Mouse (Mus musculus): ENCODE measurements at regions not wholly inside any gene's neighbourhood (a gene's known extent, or its start where the extent isn't known, plus 50 kb on each side); places are given as distances from the start of the nearest gene placed in this dataset.

GRCm38 (mm10) chr17:65000626-65001135 lies 164.8 kb upstream of the 4930583I09Rik start:
- TF ChIP-seq CTCF (IDR thresholded peaks at IDR 0.05) = no peak
- Histone ChIP-seq H3K36me3 (ENCODE audit: insufficient read depth, low read length) (no peaks in the 10 kb centered on the region), H3K27ac (ENCODE audit: low read depth, low read length) (no peak overlapping the region), H3K4me1 (ENCODE audit: insufficient read depth, low read length) (no peaks in the 10 kb centered on the region), H3K4me2 (ENCODE audit: low read depth, low read length, poor library complexity, severe bottlenecking) (no peak overlapping the region), H3K4me3 (ENCODE audit: low read depth, low read length) (no peak overlapping the region), H3K9ac (replicated peaks; ENCODE audit: low read length, poor library complexity, severe bottlenecking) (no peak overlapping the region), H3K9me3 (ENCODE audit: low read length) (no peaks in the 10 kb centered on the region), H3K27me3 (ENCODE audit: insufficient read depth, low read length) (no peaks in the 10 kb centered on the region)
- 83% methylated on average over 5 of the region's 5 CpGs for WGBS
- DNase-seq (ENCODE audit: low spot score) = no peak
- no peak for ATAC-seq (ENCODE audit: low FRiP score)

- no peak overlapping the region for H3K4me3 ChIP-seq (ENCODE audit: low read depth, low read length)
- no peak overlapping the region for H3K27ac ChIP-seq (ENCODE audit: low read depth, low read length)
- no peak for TF ChIP-seq CTCF (IDR thresholded peaks at IDR 0.05)
- ATAC-seq (ENCODE audit: low FRiP score) = no peak
- WGBS = 90% methylated on average over 10 of the region's 10 CpGs
- no peaks in the 10 kb centered on the region for H3K4me1 ChIP-seq (ENCODE audit: insufficient read depth, low read length)
- H3K27me3 ChIP-seq (ENCODE audit: insufficient read depth, low read length) = no peaks in the 10 kb centered on the region
- no peak overlapping the region for H3K4me2 ChIP-seq (ENCODE audit: low read depth, low read length, poor library complexity, severe bottlenecking)
- no peaks in the 10 kb centered on the region for H3K36me3 ChIP-seq (ENCODE audit: insufficient read depth, low read length)
- DNase-seq (ENCODE audit: low spot score) = no peak
- no peaks in the 10 kb centered on the region for H3K9me3 ChIP-seq (ENCODE audit: low read length)
- no peak overlapping the region for H3K9ac ChIP-seq (replicated peaks; ENCODE audit: low read length, poor library complexity, severe bottlenecking)
Measured at GRCm38 (mm10) chr17:64994483-64994882, 158.6 kb upstream of the 4930583I09Rik start.

GRCm38 (mm10) chr17:64991262-64991661 lies 155.4 kb upstream of the 4930583I09Rik start:
- H3K36me3 ChIP-seq (ENCODE audit: insufficient read depth, low read length) = no peaks in the 10 kb centered on the region
- 56% methylated on average over 3 of the region's 3 CpGs for WGBS
- no peak overlapping the region for H3K27ac ChIP-seq (ENCODE audit: low read depth, low read length)
- no peak for ATAC-seq (ENCODE audit: low FRiP score)
- no peaks in the 10 kb centered on the region for H3K27me3 ChIP-seq (ENCODE audit: insufficient read depth, low read length)
- no peak overlapping the region for H3K9ac ChIP-seq (replicated peaks; ENCODE audit: low read length, poor library complexity, severe bottlenecking)
- H3K9me3 ChIP-seq (ENCODE audit: low read length) = no peaks in the 10 kb centered on the region
- H3K4me2 ChIP-seq (ENCODE audit: low read depth, low read length, poor library complexity, severe bottlenecking) = no peak overlapping the region
- no peaks in the 10 kb centered on the region for H3K4me1 ChIP-seq (ENCODE audit: insufficient read depth, low read length)
- H3K4me3 ChIP-seq (ENCODE audit: low read depth, low read length) = no peak overlapping the region
- no peak for DNase-seq (ENCODE audit: low spot score)
- TF ChIP-seq CTCF (IDR thresholded peaks at IDR 0.05) = no peak

- WGBS = 81% methylated on average over 14 of the region's 14 CpGs
- H3K36me3 ChIP-seq (ENCODE audit: insufficient read depth, low read length) = no peaks in the 10 kb centered on the region
- no peak for ATAC-seq (ENCODE audit: low FRiP score)
Measured at GRCm38 (mm10) chr17:64984276-64985011, 148.6 kb upstream of the 4930583I09Rik start.

GRCm38 (mm10) chr17:64983480-64983879 lies 147.6 kb upstream of the 4930583I09Rik start:
- Histone ChIP-seq H3K36me3 (ENCODE audit: insufficient read depth, low read length) (no peaks in the 10 kb centered on the region), H3K9me3 (ENCODE audit: low read length) (no peaks in the 10 kb centered on the region), H3K4me2 (ENCODE audit: low read depth, low read length, poor library complexity, severe bottlenecking) (no peak overlapping the region), H3K9ac (replicated peaks; ENCODE audit: low read length, poor library complexity, severe bottlenecking) (no peak overlapping the region), H3K4me1 (ENCODE audit: insufficient read depth, low read length) (no peaks in the 10 kb centered on the region), H3K27me3 (ENCODE audit: insufficient read depth, low read length) (no peaks in the 10 kb centered on the region), H3K4me3 (ENCODE audit: low read depth, low read length) (no peak overlapping the region), H3K27ac (ENCODE audit: low read depth, low read length) (no peak overlapping the region)
- WGBS = 69% methylated on average over 2 of the region's 2 CpGs
- ATAC-seq (ENCODE audit: low FRiP score) (no peak), DNase-seq (ENCODE audit: low spot score) (no peak)
- no peak for TF ChIP-seq CTCF (IDR thresholded peaks at IDR 0.05)

More at GRCm38 (mm10) chr17:64984276-64985011, 148.6 kb upstream of the 4930583I09Rik start:
- Histone ChIP-seq H3K4me1 (ENCODE audit: insufficient read depth, low read length) (no peaks in the 10 kb centered on the region), H3K9ac (replicated peaks; ENCODE audit: low read length, poor library complexity, severe bottlenecking) (no peak overlapping the region), H3K27me3 (ENCODE audit: insufficient read depth, low read length) (no peaks in the 10 kb centered on the region), H3K4me2 (ENCODE audit: low read depth, low read length, poor library complexity, severe bottlenecking) (no peak overlapping the region), H3K9me3 (ENCODE audit: low read length) (no peaks in the 10 kb centered on the region), H3K27ac (ENCODE audit: low read depth, low read length) (no peak overlapping the region), H3K4me3 (ENCODE audit: low read depth, low read length) (no peak overlapping the region)
- no peak for DNase-seq (ENCODE audit: low spot score)
- TF ChIP-seq CTCF (IDR thresholded peaks at IDR 0.05) = no peak

GRCm38 (mm10) chr17:64964153-64964552 lies 128.3 kb upstream of the 4930583I09Rik start:
- Histone ChIP-seq H3K4me2 (ENCODE audit: low read depth, low read length, poor library complexity, severe bottlenecking) (no peak overlapping the region), H3K9ac (replicated peaks; ENCODE audit: low read length, poor library complexity, severe bottlenecking) (no peak overlapping the region)
- 87% methylated on average over 4 of the region's 4 CpGs for WGBS

More at GRCm38 (mm10) chr17:64964153-64964552, 128.3 kb upstream of the 4930583I09Rik start:
- H3K27ac ChIP-seq (ENCODE audit: low read depth, low read length) = no peak overlapping the region
- no peak overlapping the region for H3K4me3 ChIP-seq (ENCODE audit: low read depth, low read length)
- TF ChIP-seq CTCF (IDR thresholded peaks at IDR 0.05) = no peak
- no peaks in the 10 kb centered on the region for H3K27me3 ChIP-seq (ENCODE audit: insufficient read depth, low read length)
- DNase-seq (ENCODE audit: low spot score) = no peak
- no peaks in the 10 kb centered on the region for H3K9me3 ChIP-seq (ENCODE audit: low read length)
- H3K4me1 ChIP-seq (ENCODE audit: insufficient read depth, low read length) = no peaks in the 10 kb centered on the region
- H3K36me3 ChIP-seq (ENCODE audit: insufficient read depth, low read length) = no peaks in the 10 kb centered on the region
- no peak for ATAC-seq (ENCODE audit: low FRiP score)
